Mouse (Mus musculus): ENCODE results near the gene Slc4a2.
"Not testable (repeated sequence)": the region's sequence is repeated elsewhere in the genome, so short reads cannot be mapped to it uniquely, and the experiment has no call there.

Gene Slc4a2

GRCm38 (mm10) chr5:24393392-24393997 is 30.1 kb upstream of the Slc4a2 start, which contains the start of gene Abcb8:
TSS of gene Abcb8 (plus strand) at chr5:24393663.
- intact Hi-C loops (cut with DNase I): no loop called here

- intact Hi-C loops (cut with DNase I): no loop called here
Observed at GRCm38 (mm10) chr5:24394165-24394894, 29.3 kb upstream of the Slc4a2 start.

- intact Hi-C loops (cut with DNase I): not testable (repeated sequence)
Observed at GRCm38 (mm10) chr5:24396254-24396653, 27.4 kb upstream of the Slc4a2 start.

GRCm38 (mm10) chr5:24399686-24400085 is 24.0 kb upstream of the Slc4a2 start:
- intact Hi-C loops (cut with DNase I): no loop called here

- intact Hi-C loops (cut with DNase I): no loop called here
Observed at GRCm38 (mm10) chr5:24400362-24400761, 23.3 kb upstream of the Slc4a2 start.

GRCm38 (mm10) chr5:24400911-24401605 is 22.6 kb upstream of the Slc4a2 start:
- intact Hi-C loops (cut with DNase I): no loop called here

GRCm38 (mm10) chr5:24401969-24402368 is 21.7 kb upstream of the Slc4a2 start:
- intact Hi-C loops (cut with DNase I): no loop called here

GRCm38 (mm10) chr5:24404594-24405360 is 18.9 kb upstream of the Slc4a2 start:
- intact Hi-C loops (cut with DNase I): no loop called here

GRCm38 (mm10) chr5:24405389-24405876 is 18.2 kb upstream of the Slc4a2 start:
- intact Hi-C loops (cut with DNase I): no loop called here

- intact Hi-C loops (cut with DNase I): no loop called here
Observed at GRCm38 (mm10) chr5:24408651-24409050, 15.0 kb upstream of the Slc4a2 start.

- intact Hi-C loops (cut with DNase I): no loop called here
Observed at GRCm38 (mm10) chr5:24409466-24409865, 14.2 kb upstream of the Slc4a2 start.

- intact Hi-C loops (cut with DNase I): no loop called here
Observed at GRCm38 (mm10) chr5:24412063-24412462, 11.6 kb upstream of the Slc4a2 start.

- intact Hi-C loops (cut with DNase I): no loop called here
Observed at GRCm38 (mm10) chr5:24413042-24413693, 10.5 kb upstream of the Slc4a2 start, which contains the start of gene Asic3. TSS of gene Asic3 (plus strand) at chr5:24413392.

- intact Hi-C loops (cut with DNase I): no loop called here
Observed at GRCm38 (mm10) chr5:24413938-24414337, 9.7 kb upstream of the Slc4a2 start.

- intact Hi-C loops (cut with DNase I): no loop called here
Observed at GRCm38 (mm10) chr5:24416222-24416736, 7.4 kb upstream of the Slc4a2 start.

GRCm38 (mm10) chr5:24417587-24417986 is 6.0 kb upstream of the Slc4a2 start:
- intact Hi-C loops (cut with DNase I): no loop called here

- intact Hi-C loops (cut with DNase I): no loop called here
Observed at GRCm38 (mm10) chr5:24420381-24420780, 3.3 kb upstream of the Slc4a2 start.

GRCm38 (mm10) chr5:24424004-24424781 is 556 bp downstream of the Slc4a2 start:
- intact Hi-C loops (cut with DNase I): no loop called here

- intact Hi-C loops (cut with DNase I): no loop called here
Observed at GRCm38 (mm10) chr5:24424861-24425411, 1.3 kb downstream of the Slc4a2 start.
